Mouse (Mus musculus) kidney, adult 2 months (tissue): ENCODE measurements around the gene Rac3. TPM values are rescaled to one million over a fixed set of nuclear protein-coding genes. Genes with fewer than 3 reads are reported as not detected.
"Not testable (repeated sequence)": the region's sequence is repeated elsewhere in the genome, so short reads cannot be mapped to it uniquely, and the experiment has no call there.

Experiments used
- DNase-seq: peaks from one replicate; pipeline ENCODE4 v3.0.0; 2021
- H3K27ac ChIP-seq: fragments of 200-500 bp; 2 replicates; pipeline ENCODE4 v1.5.1; 2012; ENCODE audit warnings: low read depth, low read length, control low read depth, inconsistent platforms; ENCODE audit not compliant: insufficient read depth
- H3K27me3 ChIP-seq: fragments of 200-500 bp; replicated peaks from 2 replicates; pipeline ENCODE4 v1.6.1; 2012; ENCODE audit warnings: mild to moderate bottlenecking, moderate library complexity, low read length, inconsistent platforms; ENCODE audit not compliant: control insufficient read depth, insufficient read depth
- H3K36me3 ChIP-seq: fragments of 200-500 bp; 2 replicates; pipeline ENCODE4 v1.6.1; 2012; ENCODE audit warnings: mild to moderate bottlenecking, moderate library complexity, low read length, inconsistent platforms; ENCODE audit not compliant: control insufficient read depth, insufficient read depth
- H3K4me1 ChIP-seq: fragments of 200-500 bp; 2 replicates; pipeline ENCODE4 v1.6.1; 2011; ENCODE audit warnings: low read length; ENCODE audit not compliant: control insufficient read depth, insufficient read depth
- H3K4me3 ChIP-seq: fragments of 200-500 bp; 2 replicates; pipeline ENCODE4 v1.5.1; 2011; ENCODE audit warnings: mild to moderate bottlenecking, low read depth, low read length, control low read depth; ENCODE audit not compliant: insufficient read depth
- CTCF ChIP-seq: fragments of 200-500 bp; conservative IDR thresholded peaks from 2 replicates; pipeline ENCODE4 v1.5.1; 2011; ENCODE audit warnings: low read depth, mild to moderate bottlenecking, control low read depth, low read length, moderate library complexity, mixed read lengths; ENCODE audit not compliant: insufficient read depth, insufficient read length
- POLR2A ChIP-seq: fragments of 200-500 bp; IDR thresholded peaks from one replicate; pipeline ENCODE4 v1.6.1; 2011; ENCODE audit warnings: low read depth, low read length, control low read depth
- WGBS: fragments of 180-500 bp; shearing (Covaris S2); methylation state at CpG from one replicate; pipeline ENCODE4 v1.1.7; 2018; 5-methylcytosine and 5-hydroxymethylcytosine counted together
- polyA plus RNA-seq: library from polyadenylated mRNA; depleted of rRNA; stranded (reverse); fragments of >200 nt; gene quantifications from 2 replicates; pipeline ENCODE4 v1.2.3, GENCODE M21; 2012

Gene Rac3
- polyA plus RNA-seq, 1 experiment = 14.5 TPM

- no peaks in the 10 kb centered on the region for H3K36me3 ChIP-seq
- WGBS = 61% methylated on average over 4 of the region's 4 CpGs
- no peak overlapping the region for H3K4me3 ChIP-seq
- H3K27me3 ChIP-seq = no peaks in the 10 kb centered on the region
- H3K4me1 ChIP-seq = 0 out of 2 replicates have a peak, but pooled peaks cover 4% of the 10 kb centered on the region
- DNase-seq = peak; percentile 38
- H3K27ac ChIP-seq = peak overlapping the region; percentile 75
- no peak for TF ChIP-seq CTCF
- no peak for TF ChIP-seq POLR2A
Observed at GRCm38 (mm10) chr11:120747974-120748373, 26.7 kb downstream of the Rac3 start.

- Histone ChIP-seq H3K27ac (no peak overlapping the region), H3K27me3 (no peaks in the 10 kb centered on the region), H3K4me3 (no peak overlapping the region), H3K4me1 (0 out of 2 replicates have a peak, but pooled peaks cover 4% of the 10 kb centered on the region), H3K36me3 (no peaks in the 10 kb centered on the region)
- TF ChIP-seq CTCF = peak; percentile 73
- TF ChIP-seq POLR2A = no peak
- WGBS = 68% methylated on average over 8 of the region's 8 CpGs
- DNase-seq = peak; percentile 57
Observed at GRCm38 (mm10) chr11:120749430-120749829, 28.2 kb downstream of the Rac3 start.

- Histone ChIP-seq H3K36me3 (no peaks in the 10 kb centered on the region), H3K4me3 (no peak overlapping the region), H3K27me3 (no peaks in the 10 kb centered on the region), H3K4me1 (0 out of 2 replicates have a peak, but pooled peaks cover 4% of the 10 kb centered on the region), H3K27ac (no peak overlapping the region)
- 69% methylated on average over 4 of the region's 4 CpGs for WGBS
- TF ChIP-seq CTCF = no peak
- no peak for TF ChIP-seq POLR2A
- no peak for DNase-seq
Observed at GRCm38 (mm10) chr11:120751606-120752005, 30.3 kb downstream of the Rac3 start.

GRCm38 (mm10) chr11:120760236-120760635, 39.0 kb downstream of the Rac3 start:
- H3K36me3 ChIP-seq = no peaks in the 10 kb centered on the region
- peak; percentile 41 for DNase-seq
- no peak for TF ChIP-seq POLR2A
- no peak for TF ChIP-seq CTCF
- no peak overlapping the region for H3K27ac ChIP-seq
- WGBS = 52% methylated on average over 9 of the region's 9 CpGs
- H3K4me3 ChIP-seq = no peak overlapping the region
- H3K4me1 ChIP-seq = no peaks in the 10 kb centered on the region
- H3K27me3 ChIP-seq = peaks cover 1% of the 10 kb centered on the region; the same call in 1 of the 2 replicates

- DNase-seq = no peak
- H3K27me3 ChIP-seq = peaks cover 1% of the 10 kb centered on the region; the same call in 1 of the 2 replicates
- H3K4me3 ChIP-seq = no peak overlapping the region
- H3K4me1 ChIP-seq = no peaks in the 10 kb centered on the region
- WGBS = 64% methylated on average over 14 of the region's 14 CpGs
- no peaks in the 10 kb centered on the region for H3K36me3 ChIP-seq
- no peak overlapping the region for H3K27ac ChIP-seq
- TF ChIP-seq CTCF = no peak
- no peak for TF ChIP-seq POLR2A
Observed at GRCm38 (mm10) chr11:120761811-120762671, 40.8 kb downstream of the Rac3 start.

- H3K4me3 ChIP-seq, H3K36me3 ChIP-seq, H3K4me1 ChIP-seq, DNase-seq, H3K27ac ChIP-seq, H3K27me3 ChIP-seq: not testable (repeated sequence)
- 21% methylated on average over 14 of the region's 14 CpGs for WGBS
Observed at GRCm38 (mm10) chr11:120762672-120763041, 41.4 kb downstream of the Rac3 start, which contains the start of gene Hmga1b. TSS of gene Hmga1b (plus strand) at chr11:120762794.

GRCm38 (mm10) chr11:120763121-120763999, 42.1 kb downstream of the Rac3 start:
- 47% methylated on average over 5 of the region's 23 CpGs for WGBS
- not testable (repeated sequence) for H3K4me3 ChIP-seq, H3K27me3 ChIP-seq, H3K27ac ChIP-seq, DNase-seq, H3K36me3 ChIP-seq, H3K4me1 ChIP-seq

- H3K4me1 ChIP-seq, H3K27ac ChIP-seq, H3K36me3 ChIP-seq, DNase-seq, H3K4me3 ChIP-seq, H3K27me3 ChIP-seq: not testable (repeated sequence)
- 77% methylated on average over 5 of the region's 7 CpGs for WGBS
Observed at GRCm38 (mm10) chr11:120767023-120767422, 45.8 kb downstream of the Rac3 start.
